ENCODE assay signal across 8 mouse cellular contexts in the genomic region with DNA sequence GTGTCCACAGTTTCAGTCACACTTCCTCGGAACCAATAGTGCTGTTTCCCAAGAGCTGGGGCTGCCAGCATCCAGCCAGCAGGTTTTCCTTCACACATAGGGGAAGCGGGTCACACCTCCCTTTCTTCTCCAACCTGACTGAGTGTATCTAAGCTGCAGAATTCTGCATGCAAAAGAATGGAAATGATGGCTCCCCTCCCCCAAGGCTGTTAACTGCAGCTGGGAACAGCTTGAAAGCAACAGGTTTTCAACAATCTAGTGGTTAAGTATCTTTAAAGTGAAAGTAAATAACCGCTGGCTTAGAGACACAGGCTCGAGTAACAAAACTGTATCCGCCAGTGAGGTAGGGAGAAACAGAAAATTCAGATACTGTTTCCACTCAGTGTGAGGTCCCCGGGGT. TPM values are rescaled to one million over a fixed set of nuclear protein-coding genes. Genes with fewer than 3 reads are reported as not detected.
DNase-seq lines count a peak whose midpoint lies in the region; ATAC-seq and TF ChIP-seq lines count a peak whose summit lies in the region.

No protein-coding gene starts in this region.

- H3K9me3 ChIP-seq in midbrain, embryonic 15.5 days: no peaks in the 10 kb centered on the region
- H3K9me3 ChIP-seq in midbrain, embryonic 11.5 days (ENCODE audit: control insufficient read depth, low read length): no peaks in the 10 kb centered on the region
- H3K9me3 ChIP-seq in embryonic facial prominence, embryonic 10.5 days: no peaks in the 10 kb centered on the region
- H3K9me3 ChIP-seq in lung, postnatal 0 days (ENCODE audit: low read length): no peaks in the 10 kb centered on the region

- DNase-seq in midbrain, embryonic 11.5 days (ENCODE audit: low spot score, missing footprints): no peak
- peak; percentile 29 for DNase-seq in embryonic facial prominence, embryonic 10.5 days (ENCODE audit: low spot score)
- peak; percentile 76 for DNase-seq in lung, postnatal 0 days (ENCODE audit: low spot score)
- no peak for DNase-seq in ovary, postnatal 36 days (ENCODE audit: low spot score)
- DNase-seq in cerebellum, postnatal 36 days: no peak
- no peak for DNase-seq in adipocyte (ENCODE audit: low spot score)

- TF ChIP-seq CTCF in lung, postnatal 0 days (IDR thresholded peaks at IDR 0.05): no peak

- 28% methylated on average over 6 of the region's 6 CpGs for WGBS in midbrain, embryonic 15.5 days
- WGBS in midbrain, embryonic 11.5 days: 35% methylated on average over 6 of the region's 6 CpGs
- WGBS in embryonic facial prominence, embryonic 10.5 days: 32% methylated on average over 6 of the region's 6 CpGs
- WGBS in lung, postnatal 0 days: 7% methylated on average over 6 of the region's 6 CpGs

- H3K27me3 ChIP-seq in midbrain, embryonic 15.5 days (replicated peaks): no peaks in the 10 kb centered on the region
- H3K27me3 ChIP-seq in midbrain, embryonic 11.5 days (ENCODE audit: control insufficient read depth, insufficient read depth, low read length): no peaks in the 10 kb centered on the region
- no peaks in the 10 kb centered on the region for H3K27me3 ChIP-seq in embryonic facial prominence, embryonic 10.5 days (replicated peaks; ENCODE audit: low read depth, poor library complexity, severe bottlenecking)
- H3K27me3 ChIP-seq in lung, postnatal 0 days (replicated peaks; ENCODE audit: insufficient read depth, low read length): no peaks in the 10 kb centered on the region

- H3K9ac ChIP-seq in midbrain, embryonic 15.5 days: no peak overlapping the region
- H3K9ac ChIP-seq in midbrain, embryonic 11.5 days (ENCODE audit: low read length): no peak overlapping the region
- H3K9ac ChIP-seq in lung, postnatal 0 days (replicated peaks; ENCODE audit: low read depth): peak overlapping the region; percentile 32; the same call in 1 of the 2 replicates

- no peak overlapping the region for H3K4me3 ChIP-seq in midbrain, embryonic 15.5 days
- no peak overlapping the region for H3K4me3 ChIP-seq in midbrain, embryonic 11.5 days (ENCODE audit: low read depth, low read length)
- peak overlapping the region; percentile 39 for H3K4me3 ChIP-seq in embryonic facial prominence, embryonic 10.5 days
- peak overlapping the region; percentile 42 for H3K4me3 ChIP-seq in lung, postnatal 0 days (ENCODE audit: low read depth, low read length)

- ATAC-seq in midbrain, embryonic 15.5 days (replicated peaks): no peak
- ATAC-seq in midbrain, embryonic 11.5 days (ENCODE audit: low FRiP score): no peak
- ATAC-seq in inflammation-experienced regulatory T-cells, adult 6 months: peak; percentile 35
- ATAC-seq in lung, postnatal 0 days: peak; percentile 40

- no peak overlapping the region for H3K27ac ChIP-seq in midbrain, embryonic 15.5 days
- H3K27ac ChIP-seq in midbrain, embryonic 11.5 days (ENCODE audit: low read depth, low read length): no peak overlapping the region
- 0 out of 2 replicates have a peak overlapping the region, but pooled peaks have one; percentile 2 for H3K27ac ChIP-seq in embryonic facial prominence, embryonic 10.5 days (replicated peaks)
- peak overlapping the region; percentile 59; the same call in 1 of the 2 replicates for H3K27ac ChIP-seq in lung, postnatal 0 days (ENCODE audit: low read length)

- peaks cover 9% of the 10 kb centered on the region for H3K4me1 ChIP-seq in midbrain, embryonic 15.5 days
- H3K4me1 ChIP-seq in midbrain, embryonic 11.5 days (ENCODE audit: control insufficient read depth, insufficient read depth, low read length): peaks cover 7% of the 10 kb centered on the region
- H3K4me1 ChIP-seq in embryonic facial prominence, embryonic 10.5 days: peaks cover 33% of the 10 kb centered on the region
- H3K4me1 ChIP-seq in lung, postnatal 0 days (ENCODE audit: insufficient read depth, low read depth, low read length): no peaks in the 10 kb centered on the region

- H3K4me2 ChIP-seq in midbrain, embryonic 15.5 days: 0 out of 2 replicates have a peak overlapping the region, but pooled peaks have one; percentile 14
- no peak overlapping the region for H3K4me2 ChIP-seq in midbrain, embryonic 11.5 days
- H3K4me2 ChIP-seq in lung, postnatal 0 days (replicated peaks; ENCODE audit: low read depth, low read length): peak overlapping the region; percentile 59

- no peaks in the 10 kb centered on the region for H3K36me3 ChIP-seq in midbrain, embryonic 15.5 days (replicated peaks)
- H3K36me3 ChIP-seq in midbrain, embryonic 11.5 days (ENCODE audit: control insufficient read depth, insufficient read depth, low read length): no peaks in the 10 kb centered on the region
- H3K36me3 ChIP-seq in embryonic facial prominence, embryonic 10.5 days (replicated peaks): no peaks in the 10 kb centered on the region
- no peaks in the 10 kb centered on the region for H3K36me3 ChIP-seq in lung, postnatal 0 days (ENCODE audit: insufficient read depth, low read length)

- no peak for TF ChIP-seq EP300 in lung, postnatal 0 days (IDR thresholded peaks at IDR 0.05)

RNA-seq across cellular contexts. Expression of gene Bcl7a, which starts 25.6 kb away (rescaled TPM):
- 35.9 and 39.6 TPM in 2 replicates for polyA plus RNA-seq in midbrain, embryonic 15.5 days (2015; fragmentation: Nextera tagmentation; extraction: Ambion mirVana)
- 45.3 and 48.4 TPM in 2 replicates for polyA plus RNA-seq in midbrain, embryonic 11.5 days (2014; fragmentation: Nextera tagmentation; extraction: Ambion mirVana)
- polyA plus RNA-seq in embryonic facial prominence, embryonic 10.5 days (2016; fragmentation: Nextera tagmentation; extraction: Ambion mirVana): 41.7 and 42.8 TPM in 2 replicates
- polyA plus RNA-seq in inflammation-experienced regulatory T-cells, adult 6 months (2017; shearing (Covaris generic)): 10 to 100 TPM in 1 of 3 experiments, 1 to 10 TPM in 2; 3.4 to 13.1 (median 6.7) TPM
- polyA plus RNA-seq in lung, postnatal 0 days (2015; fragmentation: Nextera tagmentation; extraction: Ambion mirVana): 7.7 and 7.9 TPM in 2 replicates

Comparison
In these comparisons a context has a peak if more than half of its experiments do, and no peak if none do; other contexts are left out.
1. ATAC-seq: peak in inflammation-experienced regulatory T-cells, adult 6 months (single experiment) and lung, postnatal 0 days (single experiment); none in midbrain, embryonic 15.5 days (single experiment) and midbrain, embryonic 11.5 days (single experiment).
2. H3K27ac ChIP-seq: peak in embryonic facial prominence, embryonic 10.5 days (single experiment) and lung, postnatal 0 days (single experiment); none in midbrain, embryonic 15.5 days (single experiment) and midbrain, embryonic 11.5 days (single experiment).
3. H3K4me3 ChIP-seq: peak in embryonic facial prominence, embryonic 10.5 days (single experiment) and lung, postnatal 0 days (single experiment); none in midbrain, embryonic 15.5 days (single experiment) and midbrain, embryonic 11.5 days (single experiment).
4. DNase-seq: peak in embryonic facial prominence, embryonic 10.5 days (single experiment) and lung, postnatal 0 days (single experiment); none in midbrain, embryonic 11.5 days (single experiment), ovary, postnatal 36 days (single experiment), cerebellum, postnatal 36 days (0 of 2) and adipocyte (single experiment).